Mouse (Mus musculus) embryonic fibroblast, embryonic 13.5 days (primary cell): ENCODE measurements around the gene Tcf7l2. TPM values are rescaled to one million over a fixed set of nuclear protein-coding genes. Genes with fewer than 3 reads are reported as not detected.

Experiments
- H3K27ac ChIP-seq: 2 replicates; pipeline ENCODE4 v1.5.1; 2012; ENCODE audit warnings: low read length, control low read depth, inconsistent platforms; ENCODE audit not compliant: insufficient read depth
- H3K4me1 ChIP-seq: 2 replicates; pipeline ENCODE4 v1.6.1; 2011; ENCODE audit warnings: low read length; ENCODE audit not compliant: control insufficient read depth, insufficient read depth
- H3K4me3 ChIP-seq: 2 replicates; pipeline ENCODE4 v1.5.1; 2011; ENCODE audit warnings: mild to moderate bottlenecking, control low read depth, low read length; ENCODE audit not compliant: insufficient read depth
- CTCF ChIP-seq: IDR thresholded peaks from 2 replicates; pipeline ENCODE4 v1.5.1; 2011; ENCODE audit warnings: mild to moderate bottlenecking, control low read depth, low read length, moderate library complexity, borderline replicate concordance; ENCODE audit not compliant: insufficient read depth
- POLR2A ChIP-seq: IDR thresholded peaks from 2 replicates; pipeline ENCODE4 v1.6.1; 2011; ENCODE audit warnings: low read depth, mild to moderate bottlenecking, control low read depth, low read length, moderate library complexity
- polyA plus RNA-seq: library from polyadenylated mRNA; stranded (reverse); fragments of >200 nt; gene quantifications from 2 replicates; pipeline ENCODE4 v1.2.4, GENCODE M21; 2011; ENCODE audit warnings: low read depth; ENCODE audit not compliant: missing spikeins, insufficient read length

The Tcf7l2 gene
- polyA plus RNA-seq, 1 experiment: 41.1 TPM

DNA sequence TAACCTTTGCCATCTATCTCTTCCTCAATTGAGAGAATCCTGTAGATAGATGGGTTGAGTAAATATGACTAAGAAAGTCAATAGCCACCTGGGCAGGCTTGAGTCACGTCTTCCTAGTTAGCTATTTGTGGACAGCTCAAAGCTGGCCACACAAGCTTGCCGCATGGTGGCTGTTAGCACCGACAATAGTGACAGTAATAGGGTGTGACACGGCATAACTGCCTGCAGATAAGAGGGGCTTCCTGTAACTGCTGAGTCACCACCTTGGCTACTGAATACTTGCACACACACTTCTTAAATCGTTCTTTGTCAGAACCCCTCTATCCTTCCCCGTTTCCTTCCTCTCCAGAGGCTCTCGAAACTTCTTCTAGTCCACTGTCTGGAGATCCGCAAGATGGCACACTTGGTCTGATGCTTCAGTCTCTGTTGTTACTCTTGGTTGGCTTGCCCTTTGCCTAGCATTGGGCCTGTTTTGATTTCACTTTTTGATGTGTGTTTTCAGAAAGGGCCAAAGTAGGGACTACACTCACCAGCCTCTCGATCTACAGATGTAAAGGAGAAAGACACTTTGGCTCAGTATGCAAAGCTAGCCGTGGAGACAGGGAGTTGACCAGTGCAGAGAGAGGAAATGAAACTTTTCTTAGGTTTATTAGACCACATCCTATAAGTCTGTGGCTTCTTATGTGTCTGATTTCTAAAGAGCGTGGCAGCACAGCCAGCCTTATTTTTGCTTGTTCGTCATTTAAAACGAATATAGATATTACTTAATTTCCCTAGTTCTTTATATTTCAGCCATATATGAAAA lies 124.4 kb downstream of the Tcf7l2 start:
- Histone ChIP-seq H3K4me3 (no peak overlapping the region), H3K27ac (no peak overlapping the region), H3K4me1 (peaks cover 6% of the 10 kb centered on the region; the same call in 1 of the 2 replicates)
- TF ChIP-seq POLR2A: no peak
- TF ChIP-seq CTCF: no peak

GRCm38 (mm10) chr19:55867255-55867654 lies 125.6 kb downstream of the Tcf7l2 start:
- Histone ChIP-seq H3K4me1 (peaks cover 10% of the 10 kb centered on the region; the same call in 1 of the 2 replicates), H3K4me3 (no peak overlapping the region), H3K27ac (no peak overlapping the region)
- no peak for TF ChIP-seq POLR2A
- TF ChIP-seq CTCF: no peak

- Histone ChIP-seq H3K4me1 (peaks cover 12% of the 10 kb centered on the region; the same call in 1 of the 2 replicates), H3K27ac (peak overlapping the region; percentile 22; the same call in 1 of the 2 replicates), H3K4me3 (no peak overlapping the region)
- TF ChIP-seq CTCF (no peak), POLR2A (no peak)
Measured at GRCm38 (mm10) chr19:55867905-55868304, 126.3 kb downstream of the Tcf7l2 start.

DNA sequence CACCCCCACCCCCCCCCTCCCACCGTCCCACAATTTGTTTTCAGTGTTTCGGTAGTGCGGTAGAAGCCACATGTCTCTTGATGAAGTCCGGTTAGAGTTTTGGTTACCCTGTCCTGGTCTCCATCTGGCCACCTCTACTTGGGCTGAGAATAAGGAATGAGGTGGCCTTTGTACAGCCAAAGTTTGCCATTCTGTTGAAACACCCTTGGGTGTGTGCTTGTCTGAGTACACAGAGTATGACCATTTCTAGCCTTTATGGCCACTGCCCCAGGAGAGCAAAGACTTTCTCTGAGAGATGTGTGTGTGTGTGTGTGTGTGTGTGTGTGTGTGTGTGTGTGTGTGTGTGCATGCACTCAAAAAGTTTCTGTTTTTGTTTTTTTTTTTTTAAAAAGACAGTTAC lies 127.0 kb downstream of the Tcf7l2 start:
- Histone ChIP-seq H3K27ac (no peak overlapping the region), H3K4me1 (peaks cover 12% of the 10 kb centered on the region; the same call in 1 of the 2 replicates), H3K4me3 (no peak overlapping the region)
- TF ChIP-seq POLR2A (no peak), CTCF (no peak)

- TF ChIP-seq POLR2A: no peak
- TF ChIP-seq CTCF: no peak
- H3K27ac ChIP-seq: no peak overlapping the region
- H3K4me3 ChIP-seq: no peak overlapping the region
- peaks cover 23% of the 10 kb centered on the region for H3K4me1 ChIP-seq
Measured at GRCm38 (mm10) chr19:55870825-55871224, 129.2 kb downstream of the Tcf7l2 start.

DNA sequence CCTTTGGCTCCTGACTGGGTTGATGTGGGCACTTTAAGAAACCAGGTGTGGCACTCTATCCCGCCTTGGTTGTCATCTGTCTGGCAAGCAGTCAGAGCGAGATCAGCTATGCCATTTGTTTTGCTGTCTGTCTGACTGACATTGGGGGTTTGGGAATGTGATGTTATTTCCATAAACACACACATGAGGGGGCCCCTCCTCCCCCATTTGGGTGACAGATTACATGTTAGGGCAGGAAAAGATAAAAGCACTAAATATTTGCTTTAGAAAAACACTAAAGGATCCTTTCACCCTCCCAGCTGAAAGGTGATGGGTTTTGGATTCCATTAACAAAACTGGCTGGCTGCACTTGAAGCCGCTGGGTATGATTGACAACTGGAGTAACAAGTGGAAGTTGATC lies 129.9 kb downstream of the Tcf7l2 start:
- Histone ChIP-seq H3K27ac (no peak overlapping the region), H3K4me3 (no peak overlapping the region), H3K4me1 (peaks cover 29% of the 10 kb centered on the region)
- TF ChIP-seq POLR2A (no peak), CTCF (no peak)

GRCm38 (mm10) chr19:55873221-55873620 lies 131.6 kb downstream of the Tcf7l2 start:
- H3K4me1 ChIP-seq: peaks cover 28% of the 10 kb centered on the region
- no peak for TF ChIP-seq CTCF
- H3K27ac ChIP-seq: peak overlapping the region; percentile 45
- H3K4me3 ChIP-seq: no peak overlapping the region

- peaks cover 29% of the 10 kb centered on the region for H3K4me1 ChIP-seq
- no peak for TF ChIP-seq POLR2A
- no peak for TF ChIP-seq CTCF
- no peak overlapping the region for H3K4me3 ChIP-seq
- H3K27ac ChIP-seq: peak overlapping the region; percentile 85
Measured at GRCm38 (mm10) chr19:55876501-55876900, 134.9 kb downstream of the Tcf7l2 start.

- Histone ChIP-seq H3K4me3 (no peak overlapping the region), H3K4me1 (peaks cover 23% of the 10 kb centered on the region), H3K27ac (no peak overlapping the region)
- TF ChIP-seq POLR2A (no peak), CTCF (peak; percentile 54; the same call in 1 of the 2 replicates)
Measured at GRCm38 (mm10) chr19:55877404-55877915, 135.8 kb downstream of the Tcf7l2 start.
